8 mouse cellular contexts compared by ENCODE assay signal in genomic region chr16:13667878-13668343, GRCm38 (mm10). TPM values are rescaled to one million over a fixed set of nuclear protein-coding genes. Genes with fewer than 3 reads are reported as not detected.
DNase-seq lines count a peak whose midpoint lies in the region; ATAC-seq lines count a peak whose summit lies in the region.

Gene Parn, minus strand, starts transcription at chr16:13668170.

- intact Hi-C loops in gastrocnemius, postnatal 14 days (cut with DNase I; ENCODE audit: low total_unique reads) = no loop called here
- intact Hi-C loops in left cerebral cortex, postnatal 10 days (cut with DNase I) = no loop called here

- DNase-seq in adipocyte (ENCODE audit: low spot score) = peak; percentile 92
- peak; percentile 95 for DNase-seq in embryo, embryonic 10 days (ENCODE audit: low spot score)
- peak; percentile 93 for DNase-seq in gastrocnemius, postnatal 14 days
- DNase-seq in left cerebral cortex, postnatal 10 days (ENCODE audit: extremely low spot score in 1 of 2, low spot score in 2 of 2) = peak; percentile 93 to 95
- DNase-seq in right cerebral cortex, postnatal 25 days = peak; percentile 96
- DNase-seq in urinary bladder, postnatal 4 days (ENCODE audit: low spot score in 2 of 2) = peak; percentile 87 to 93

- peak; percentile 83 for ATAC-seq in inflammation-experienced regulatory T-cells, adult 6 months
- ATAC-seq in megakaryocyte-erythroid progenitor cell, adult 5-6 weeks (replicated peaks; ENCODE audit: low FRiP score, low TSS enrichment, poor library complexity, severe bottlenecking) = peak; percentile 70

RNA-seq across cellular contexts. Expression of gene Parn, which starts in this region (rescaled TPM):
- total RNA-seq in gastrocnemius, postnatal 14 days (2021) = 10 to 100 TPM in 1 of 2 experiments, 1 to 10 TPM in 1; 9.0 to 11.8 TPM
- polyA plus RNA-seq in inflammation-experienced regulatory T-cells, adult 6 months (2017; shearing (Covaris generic)) = 10 to 100 TPM; 26.6 to 38.2 (median 37.3) TPM
- total RNA-seq in left cerebral cortex, postnatal 10 days (2021) = 10 to 100 TPM; 28.6 to 29.5 TPM
- 29.3 and 35.9 TPM in 2 replicates for total RNA-seq in megakaryocyte-erythroid progenitor cell, adult 5-6 weeks (2014; fragmentation: Nextera tagmentation)
- total RNA-seq in megakaryocyte-erythroid progenitor cell, adult 5-6 weeks (2017) = 67.0 and 83.2 TPM in 2 replicates

Comparison
In these comparisons a context has a peak if more than half of its experiments do, and no peak if none do; other contexts are left out.
1. Peak in every context shown above with its lines: DNase-seq and ATAC-seq.